ENCODE assay signal across 17 mouse cellular contexts in genomic region chrX:94058748-94059147, GRCm38 (mm10).
DNase-seq lines count a peak whose midpoint lies in the region; ATAC-seq and TF ChIP-seq lines count a peak whose summit lies in the region.
"Had no signal": no experiment of that assay in that cellular context is flagged by ENCODE, and none has a peak within 500 bp of the region (broad histone marks: within the 10 kb centered on the region; RNA-seq: fewer than 3 reads in every experiment).

No protein-coding gene starts in this region.

- H3K4me2 ChIP-seq in heart, embryonic 11.5 days: peak overlapping the region; percentile 31
- no peak overlapping the region; the same call in 1 of the 2 replicates for H3K4me2 ChIP-seq in kidney, postnatal 0 days (ENCODE audit: low read length)
- H3K4me2 ChIP-seq in embryonic facial prominence, embryonic 15.5 days (replicated peaks): no peak overlapping the region
- H3K4me2 ChIP-seq: neural tube, embryonic 13.5 days had no signal

- no peak for ATAC-seq in heart, embryonic 11.5 days (replicated peaks; ENCODE audit: insufficient number of reproducible peaks, low FRiP score, low TSS enrichment)
- no peak for ATAC-seq in kidney, postnatal 0 days (replicated peaks; ENCODE audit: low FRiP score, low read depth)
- no peak for ATAC-seq in embryonic facial prominence, embryonic 15.5 days (ENCODE audit: insufficient number of reproducible peaks, low FRiP score, low TSS enrichment, low read depth)
- ATAC-seq in inflammation-experienced regulatory T-cells, adult 6 months: no peak
- ATAC-seq: midbrain, embryonic 16.5 days had no signal

- no peaks in the 10 kb centered on the region for H3K9me3 ChIP-seq in heart, embryonic 11.5 days (replicated peaks; ENCODE audit: control insufficient read depth, low read length)
- H3K9me3 ChIP-seq in kidney, postnatal 0 days (replicated peaks; ENCODE audit: low read length): no peaks in the 10 kb centered on the region
- H3K9me3 ChIP-seq in embryonic facial prominence, embryonic 15.5 days (replicated peaks): no peaks in the 10 kb centered on the region
- H3K9me3 ChIP-seq: forebrain, embryonic 10.5 days; neural tube, embryonic 13.5 days had no signal

- no peaks in the 10 kb centered on the region for H3K36me3 ChIP-seq in heart, embryonic 11.5 days (ENCODE audit: control insufficient read depth, insufficient read depth, low read length)
- no peaks in the 10 kb centered on the region for H3K36me3 ChIP-seq in kidney, postnatal 0 days (ENCODE audit: insufficient read depth, low read length)
- H3K36me3 ChIP-seq in embryonic facial prominence, embryonic 15.5 days: no peaks in the 10 kb centered on the region
- H3K36me3 ChIP-seq: forebrain, embryonic 10.5 days; neural tube, embryonic 13.5 days had no signal

- H3K27me3 ChIP-seq in heart, embryonic 11.5 days (ENCODE audit: control insufficient read depth, insufficient read depth, low read length): peaks cover 5% of the 10 kb centered on the region; the same call in 1 of the 2 replicates
- H3K27me3 ChIP-seq in kidney, postnatal 0 days (ENCODE audit: insufficient read depth, low read length): no peaks in the 10 kb centered on the region
- peaks cover 11% of the 10 kb centered on the region for H3K27me3 ChIP-seq in embryonic facial prominence, embryonic 15.5 days

- TF ChIP-seq POLR2A in brain, embryonic 14.5 days (IDR thresholded peaks at IDR 0.05; ENCODE audit: borderline replicate concordance, extremely low read depth, insufficient read depth, insufficient read length, poor library complexity, severe bottlenecking): no peak

- no peak for TF ChIP-seq CTCF in kidney, postnatal 0 days (IDR thresholded peaks at IDR 0.05; ENCODE audit: low read depth)
- TF ChIP-seq CTCF in brain, embryonic 14.5 days (IDR thresholded peaks at IDR 0.05; ENCODE audit: borderline replicate concordance, extremely low read depth, insufficient read depth, insufficient read length): no peak

- no peak for DNase-seq in heart, adult 9 months (ENCODE audit: low spot score in 2 of 2)
- DNase-seq in kidney, postnatal 0 days (ENCODE audit: low spot score): peak; percentile 40
- DNase-seq in kidney, adult 18-20 months: no peak
- DNase-seq in brain, embryonic 14.5 days (ENCODE audit: low read depth): peak; percentile 3
- no peak for DNase-seq in right cerebral cortex, postnatal 25 days
- DNase-seq: adrenal gland, postnatal 36 days; cerebellum, adult 11 months; kidney, adult 11 months; layer of hippocampus, adult 9-11 months; retina, postnatal 1 day had no signal

- H3K4me3 ChIP-seq in heart, embryonic 11.5 days (ENCODE audit: low read depth, low read length): no peak overlapping the region
- H3K4me3 ChIP-seq in kidney, postnatal 0 days (replicated peaks; ENCODE audit: low read depth, low read length): no peak overlapping the region
- no peak overlapping the region for H3K4me3 ChIP-seq in embryonic facial prominence, embryonic 15.5 days (replicated peaks)
- H3K4me3 ChIP-seq: forebrain, embryonic 10.5 days; neural tube, embryonic 13.5 days had no signal

- H3K27ac ChIP-seq in heart, embryonic 11.5 days (ENCODE audit: low read depth, low read length): peak overlapping the region; percentile 46; the same call in 1 of the 2 replicates
- H3K27ac ChIP-seq in kidney, postnatal 0 days: peak overlapping the region; percentile 31; the same call in 1 of the 2 replicates
- H3K27ac ChIP-seq in embryonic facial prominence, embryonic 15.5 days (replicated peaks): peak overlapping the region; percentile 68; the same call in 1 of the 2 replicates
- H3K27ac ChIP-seq: forebrain, embryonic 10.5 days; macrophage; neural tube, embryonic 13.5 days had no signal

- H3K4me1 ChIP-seq in heart, embryonic 11.5 days (ENCODE audit: control insufficient read depth, insufficient read depth, low read length): no peaks in the 10 kb centered on the region
- no peaks in the 10 kb centered on the region for H3K4me1 ChIP-seq in kidney, postnatal 0 days (replicated peaks; ENCODE audit: insufficient read depth, low read length)
- H3K4me1 ChIP-seq in embryonic facial prominence, embryonic 15.5 days: peaks cover 4% of the 10 kb centered on the region; the same call in 1 of the 2 replicates
- H3K4me1 ChIP-seq: neural tube, embryonic 13.5 days had no signal

- H3K9ac ChIP-seq in heart, embryonic 11.5 days (ENCODE audit: low read depth, low read length): no peak overlapping the region
- H3K9ac ChIP-seq in kidney, postnatal 0 days (ENCODE audit: low read depth, low read length): no peak overlapping the region
- H3K9ac ChIP-seq in embryonic facial prominence, embryonic 15.5 days: no peak overlapping the region
- H3K9ac ChIP-seq: neural tube, embryonic 13.5 days had no signal

- WGBS in heart, embryonic 11.5 days (ENCODE audit: insufficient replicate concordance): 26% methylated on average over 6 of the region's 6 CpGs
- 38% methylated on average over 6 of the region's 6 CpGs for WGBS in kidney, postnatal 0 days
- 32% methylated on average over 6 of the region's 6 CpGs for WGBS in embryonic facial prominence, embryonic 15.5 days

Comparison
In these comparisons a context has a peak if more than half of its experiments do, and no peak if none do; other contexts are left out.
1. DNase-seq: peak in kidney, postnatal 0 days (single experiment) and brain, embryonic 14.5 days (single experiment); none in heart, adult 9 months (0 of 2), kidney, adult 18-20 months (single experiment) and right cerebral cortex, postnatal 25 days (single experiment).
2. Peak in every context shown above with its lines, with median percentiles within 50 percentile points of each other: H3K27ac ChIP-seq.